Mouse (Mus musculus): ENCODE results near the gene Vmn1r239-ps. TPM values are rescaled to one million over a fixed set of nuclear protein-coding genes. Genes with fewer than 3 reads are reported as not detected.
A peak's percentile ranks its signal among the peaks of the same experiment; 100 is the strongest.
"Not testable (repeated sequence)": the region's sequence is repeated elsewhere in the genome, so short reads cannot be mapped to it uniquely, and the experiment has no call there.

The Vmn1r239-ps gene
- total RNA-seq (2021): not detected
- polyA plus RNA-seq (2012; rRNA removed): not detected in 2 replicates
- long read RNA-seq: 0 reads

DNA sequence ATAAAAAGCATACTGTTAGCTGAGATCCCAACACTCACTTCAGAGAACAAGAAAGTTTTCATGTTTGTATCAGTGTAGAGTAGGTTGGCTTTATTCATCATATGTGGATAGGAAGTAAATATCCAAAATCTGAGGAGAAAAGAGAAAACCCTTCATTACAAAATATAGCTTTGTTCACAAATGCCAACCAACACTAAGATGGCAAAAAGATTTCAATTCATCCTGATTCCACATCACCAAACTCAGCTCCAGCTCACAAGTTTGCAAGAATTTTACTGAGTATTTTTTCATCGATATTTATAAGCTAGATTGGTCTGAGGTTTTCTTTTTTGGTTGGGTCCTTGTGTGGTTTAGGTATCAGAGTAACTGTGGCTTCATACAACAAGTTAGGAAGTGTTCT, at the start of gene Vmn1r239-ps:
Gene Vmn1r239-ps (minus strand): TSS at position 101 of the 400 bp plus-strand sequence.
- H3K9ac ChIP-seq (ENCODE audit: low read depth, low read length); H3K27me3 ChIP-seq (ENCODE audit: control insufficient read depth, insufficient read depth, low read length); DNase-seq; intact Hi-C loops (cut with DNase I); H3K4me1 ChIP-seq (ENCODE audit: control insufficient read depth, insufficient read depth, low read length); H3K27ac ChIP-seq; H3K79me2 ChIP-seq (replicated peaks; ENCODE audit: control insufficient read depth, insufficient read depth, low read length); H3K36me3 ChIP-seq (ENCODE audit: control insufficient read depth, insufficient read depth, low read length); H3K4me3 ChIP-seq: not testable (repeated sequence)
- 69% methylated on average over 1 of the region's 1 CpGs for WGBS

- no peaks in the 10 kb centered on the region for H3K27me3 ChIP-seq (ENCODE audit: control insufficient read depth, insufficient read depth, low read length)
- no peak overlapping the region for H3K9ac ChIP-seq (ENCODE audit: low read depth, low read length)
- no peaks in the 10 kb centered on the region for H3K79me2 ChIP-seq (replicated peaks; ENCODE audit: control insufficient read depth, insufficient read depth, low read length)
- DNase-seq: no peak
- no peak overlapping the region for H3K4me3 ChIP-seq
- WGBS: 48% methylated on average over 2 of the region's 2 CpGs
- TF ChIP-seq POLR2A (IDR thresholded peaks at IDR 0.05; ENCODE audit: insufficient read depth, low read depth, low read length) (no peak), CTCF (IDR thresholded peaks at IDR 0.05) (peak; percentile 60)
- intact Hi-C loops (cut with DNase I): loop anchor here (5.0 kb wide), 1 partner anchor 52 kb away; no protein-coding TSS in a partner anchor
- no peak overlapping the region for H3K27ac ChIP-seq
- no peaks in the 10 kb centered on the region for H3K36me3 ChIP-seq (ENCODE audit: control insufficient read depth, insufficient read depth, low read length)
- no peaks in the 10 kb centered on the region for H3K4me1 ChIP-seq (ENCODE audit: control insufficient read depth, insufficient read depth, low read length)
Measured at GRCm38 (mm10) chrX:147489551-147489950, 36.0 kb upstream of the Vmn1r239-ps start.

DNA sequence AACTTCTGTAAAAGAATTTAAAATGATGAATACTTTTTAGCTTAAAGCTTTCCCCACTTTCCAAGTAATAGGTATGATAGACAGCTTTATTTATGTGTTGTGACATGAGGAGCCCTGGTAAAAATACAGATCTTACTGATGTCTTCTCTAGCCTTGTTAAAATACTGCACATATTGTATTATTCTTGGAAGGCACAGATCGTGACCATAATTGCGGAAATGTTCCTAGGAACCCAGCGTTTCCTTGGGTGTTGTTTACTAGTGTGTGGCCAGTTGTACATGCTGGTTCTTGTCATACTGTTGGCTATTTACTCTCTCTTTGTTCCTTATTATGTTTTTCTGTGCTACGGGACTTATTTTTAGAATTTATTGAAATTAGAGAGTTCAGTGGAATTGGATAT, 10.1 kb downstream of the Vmn1r239-ps start:
- WGBS: 71% methylated on average over 4 of the region's 4 CpGs
- no peak for DNase-seq
- H3K27ac ChIP-seq: no peak overlapping the region
- H3K9ac ChIP-seq (ENCODE audit: low read depth, low read length): no peak overlapping the region
- intact Hi-C loops (cut with DNase I): no loop called here
- H3K79me2 ChIP-seq (replicated peaks; ENCODE audit: control insufficient read depth, insufficient read depth, low read length): no peaks in the 10 kb centered on the region
- H3K27me3 ChIP-seq (ENCODE audit: control insufficient read depth, insufficient read depth, low read length): no peaks in the 10 kb centered on the region
- TF ChIP-seq CTCF (IDR thresholded peaks at IDR 0.05): no peak
- H3K4me1 ChIP-seq (ENCODE audit: control insufficient read depth, insufficient read depth, low read length): no peaks in the 10 kb centered on the region
- H3K36me3 ChIP-seq (ENCODE audit: control insufficient read depth, insufficient read depth, low read length): no peaks in the 10 kb centered on the region
- no peak overlapping the region for H3K4me3 ChIP-seq

- intact Hi-C loops (cut with DNase I): loop anchor here (5.0 kb wide), 1 partner anchor 52 kb away; no protein-coding TSS in a partner anchor
- H3K4me1 ChIP-seq (ENCODE audit: control insufficient read depth, insufficient read depth, low read length): no peaks in the 10 kb centered on the region
- no peak overlapping the region for H3K27ac ChIP-seq
- H3K27me3 ChIP-seq (ENCODE audit: control insufficient read depth, insufficient read depth, low read length): no peaks in the 10 kb centered on the region
- no peak for DNase-seq
- no peak overlapping the region for H3K4me3 ChIP-seq
- no peak overlapping the region for H3K9ac ChIP-seq (ENCODE audit: low read depth, low read length)
- WGBS: 71% methylated on average over 2 of the region's 2 CpGs
- no peaks in the 10 kb centered on the region for H3K36me3 ChIP-seq (ENCODE audit: control insufficient read depth, insufficient read depth, low read length)
- H3K79me2 ChIP-seq (replicated peaks; ENCODE audit: control insufficient read depth, insufficient read depth, low read length): no peaks in the 10 kb centered on the region
- no peak for TF ChIP-seq POLR2A (IDR thresholded peaks at IDR 0.05; ENCODE audit: insufficient read depth, low read depth, low read length)
- TF ChIP-seq CTCF (IDR thresholded peaks at IDR 0.05): no peak
- TF ChIP-seq EP300 (IDR thresholded peaks at IDR 0.05; ENCODE audit: insufficient read depth, low read depth, low read length): no peak
Measured at GRCm38 (mm10) chrX:147435400-147435799, 18.1 kb downstream of the Vmn1r239-ps start.

- Histone ChIP-seq H3K36me3 (ENCODE audit: control insufficient read depth, insufficient read depth, low read length) (no peaks in the 10 kb centered on the region), H3K27me3 (ENCODE audit: control insufficient read depth, insufficient read depth, low read length) (no peaks in the 10 kb centered on the region), H3K4me1 (ENCODE audit: control insufficient read depth, insufficient read depth, low read length) (no peaks in the 10 kb centered on the region), H3K4me3 (no peak overlapping the region), H3K27ac (no peak overlapping the region), H3K79me2 (replicated peaks; ENCODE audit: control insufficient read depth, insufficient read depth, low read length) (no peaks in the 10 kb centered on the region), H3K9ac (ENCODE audit: low read depth, low read length) (no peak overlapping the region)
- intact Hi-C loops (cut with DNase I): no loop called here
- WGBS: 24% methylated on average over 1 of the region's 1 CpGs
- peak in 1 of 2 experiments; percentile 3 for DNase-seq
- no peak for TF ChIP-seq EP300 (IDR thresholded peaks at IDR 0.05; ENCODE audit: insufficient read depth, low read depth, low read length)
- no peak for TF ChIP-seq POLR2A (IDR thresholded peaks at IDR 0.05; ENCODE audit: insufficient read depth, low read depth, low read length)
- TF ChIP-seq CTCF (IDR thresholded peaks at IDR 0.05): no peak
Measured at GRCm38 (mm10) chrX:147429753-147430152, 23.8 kb downstream of the Vmn1r239-ps start.

GRCm38 (mm10) chrX:147429129-147429528, 24.4 kb downstream of the Vmn1r239-ps start, which contains the start of gene Il13ra2:
Gene Il13ra2, minus strand, starts transcription at chrX:147429192.
- WGBS: 9% methylated on average over 1 of the region's 1 CpGs
- H3K27ac ChIP-seq: no peak within 1 kb of the TSS
- H3K36me3 ChIP-seq (ENCODE audit: control insufficient read depth, insufficient read depth, low read length): no peaks in the 10 kb centered on the region
- H3K4me3 ChIP-seq: no peak within 1 kb of the TSS
- no peaks in the 10 kb centered on the region for H3K27me3 ChIP-seq (ENCODE audit: control insufficient read depth, insufficient read depth, low read length)
- no peaks in the 10 kb centered on the region for H3K4me1 ChIP-seq (ENCODE audit: control insufficient read depth, insufficient read depth, low read length)
- DNase-seq: no peak
- no peaks in the 10 kb centered on the region for H3K79me2 ChIP-seq (replicated peaks; ENCODE audit: control insufficient read depth, insufficient read depth, low read length)
- H3K9ac ChIP-seq (ENCODE audit: low read depth, low read length): no peak within 1 kb of the TSS
- intact Hi-C loops (cut with DNase I): no loop called here
- TF ChIP-seq POLR2A (IDR thresholded peaks at IDR 0.05; ENCODE audit: insufficient read depth, low read depth, low read length) (no peak), CTCF (IDR thresholded peaks at IDR 0.05) (no peak), EP300 (IDR thresholded peaks at IDR 0.05; ENCODE audit: insufficient read depth, low read depth, low read length) (no peak)

Other genes starting within 250 kb of the Vmn1r239-ps start
- gene Il13ra2, start 24.5 kb downstream of the Vmn1r239-ps start, total RNA-seq (2021): not detected
- not detected in 2 replicates for gene Il13ra2, start 24.5 kb downstream of the Vmn1r239-ps start, polyA plus RNA-seq (2012; rRNA removed)
- gene Lrch2, start 100.4 kb upstream of the Vmn1r239-ps start, total RNA-seq (2021): 1 to 10 TPM; 1.6 to 1.8 TPM
- gene Lrch2, start 100.4 kb upstream of the Vmn1r239-ps start, polyA plus RNA-seq (2012; rRNA removed): 0.33 and 0.50 TPM in 2 replicates

Data from heart, adult 2 months (tissue).